Mouse (Mus musculus) C2C12 (cell line): ENCODE measurements around the gene Cep57.

ENCODE experiments used
- CEBPB ChIP-seq: IDR thresholded peaks from one replicate; pipeline ENCODE4 v1.6.1; 2011; ENCODE audit warnings: low read depth, mild to moderate bottlenecking, control low read depth, moderate library complexity
- CTCF ChIP-seq: IDR thresholded peaks from one replicate; pipeline ENCODE4 v1.5.1; 2011; ENCODE audit not compliant: control insufficient read depth, insufficient read depth, insufficient read length
- FOSL1 ChIP-seq: IDR thresholded peaks from one replicate; pipeline ENCODE4 v1.8.0; 2011; ENCODE audit warnings: mild to moderate bottlenecking, low read length; ENCODE audit not compliant: poor library complexity, insufficient read depth, severe bottlenecking
- MAX ChIP-seq: IDR thresholded peaks from one replicate; pipeline ENCODE4 v1.6.1; 2011; ENCODE audit warnings: mild to moderate bottlenecking, control low read depth
- MYOD1 ChIP-seq: IDR thresholded peaks from one replicate; pipeline ENCODE4 v1.6.1; 2011; ENCODE audit warnings: low read depth; ENCODE audit not compliant: control insufficient read depth, insufficient read length
- MYOG ChIP-seq: IDR thresholded peaks from one replicate; pipeline ENCODE4 v1.6.1; 2011; ENCODE audit not compliant: control insufficient read depth, insufficient read length; ENCODE audit errors: extremely low read depth
- USF1 ChIP-seq: IDR thresholded peaks from one replicate; pipeline ENCODE4 v1.6.1; 2011; ENCODE audit warnings: low read depth, mild to moderate bottlenecking, control low read depth, moderate library complexity

DNA sequence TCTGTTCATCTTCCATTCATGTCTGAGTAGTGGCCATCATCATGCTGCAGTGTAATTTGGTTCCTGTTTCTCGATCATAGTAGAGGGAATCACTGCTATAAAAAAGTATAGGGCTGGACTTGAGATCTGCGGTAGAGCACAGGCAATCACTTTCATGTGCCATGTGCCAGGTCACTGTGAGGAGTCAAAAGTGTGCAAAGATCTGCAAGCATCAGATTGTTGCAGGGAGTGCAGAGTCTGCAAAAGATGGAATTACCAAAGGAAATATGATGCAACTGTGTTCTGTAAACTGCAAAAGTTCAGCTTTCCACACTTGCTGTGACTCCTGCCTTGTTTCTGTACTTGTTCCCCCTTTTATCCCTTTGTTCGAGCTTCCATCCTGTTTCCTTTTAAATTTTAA is 20.7 kb upstream of the Cep57 start:
- TF ChIP-seq MAX (no peak), CTCF (no peak), CEBPB (no peak), USF1 (no peak), MYOG (no peak), FOSL1 (no peak), MYOD1 (no peak)
